Mouse (Mus musculus): ENCODE data around the gene Lrcol1.

The Lrcol1 gene

DNA sequence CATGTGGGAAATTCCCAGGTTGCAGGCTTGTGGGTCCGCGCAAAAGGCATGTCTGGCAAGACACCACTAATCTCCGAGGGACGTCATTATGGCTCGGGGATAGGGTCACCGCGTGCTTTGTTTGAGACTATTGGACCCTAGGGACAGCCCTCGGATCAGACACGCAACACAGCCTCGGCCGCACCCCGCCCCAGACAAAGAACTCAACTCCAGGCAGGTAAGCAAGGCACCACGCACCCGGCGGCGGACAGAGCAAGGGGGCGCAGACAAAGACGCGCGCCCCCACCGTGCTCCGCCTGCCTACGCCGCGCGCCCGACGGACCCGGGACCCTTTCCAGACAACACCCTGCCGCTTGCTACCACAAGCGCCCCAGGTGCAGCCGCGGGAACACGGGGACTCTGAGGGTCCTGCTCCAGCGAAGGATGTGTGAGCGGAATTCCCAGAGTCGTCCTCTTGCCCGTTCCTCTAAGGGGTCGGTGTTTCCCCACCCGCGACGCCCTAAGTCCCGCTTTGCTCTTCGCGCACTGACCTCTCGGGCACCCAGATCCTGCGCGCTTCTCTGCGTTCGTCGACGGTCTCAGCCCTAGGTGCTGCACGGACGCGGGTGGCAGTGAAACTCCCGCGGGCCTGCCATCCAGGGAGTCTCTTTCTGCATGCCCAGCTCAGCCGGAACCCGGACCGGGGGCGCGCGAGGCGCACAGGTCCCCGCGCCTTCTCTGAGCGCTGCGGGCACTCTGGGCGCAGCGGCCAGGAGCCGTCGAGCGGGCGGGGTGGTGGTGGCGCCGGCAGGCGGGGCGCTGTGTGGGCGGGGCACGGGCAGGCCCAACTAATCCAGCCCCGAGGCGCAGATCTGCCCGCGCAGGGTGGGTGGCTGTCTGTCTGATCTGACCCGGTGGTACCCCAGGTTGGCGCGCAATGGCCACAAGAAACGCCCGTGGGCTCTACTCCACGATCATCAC lies 42.1 kb downstream of the Lrcol1 start:
- no peak for DNase-seq (ENCODE audit: low read depth)

GRCm38 (mm10) chr5:110387332-110387731 lies 42.8 kb downstream of the Lrcol1 start:
- no peak for DNase-seq (ENCODE audit: low read depth)

GRCm38 (mm10) chr5:110390631-110391030 lies 46.1 kb downstream of the Lrcol1 start:
- DNase-seq (ENCODE audit: low read depth) = no peak

DNA sequence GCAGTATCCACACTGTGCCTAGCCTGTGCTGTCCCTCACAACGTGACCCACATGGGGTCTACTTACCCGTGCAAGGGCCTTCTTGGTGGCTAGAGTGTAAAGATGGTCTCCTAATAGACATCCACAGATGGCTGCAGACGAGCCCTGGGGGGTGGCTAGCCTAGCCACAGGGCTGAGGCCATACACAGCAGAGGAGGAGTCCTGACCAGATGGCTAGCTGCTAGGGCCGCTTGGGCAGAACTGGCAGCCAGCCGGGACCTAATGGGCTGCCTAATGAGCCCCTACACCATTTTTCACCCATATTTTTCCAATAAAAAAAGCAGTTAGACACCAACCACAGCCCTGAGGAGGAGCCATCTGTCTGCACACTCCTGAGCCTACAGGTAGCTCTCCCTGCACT lies 48.2 kb downstream of the Lrcol1 start:
- no peak for DNase-seq (ENCODE audit: low read depth)

DNA sequence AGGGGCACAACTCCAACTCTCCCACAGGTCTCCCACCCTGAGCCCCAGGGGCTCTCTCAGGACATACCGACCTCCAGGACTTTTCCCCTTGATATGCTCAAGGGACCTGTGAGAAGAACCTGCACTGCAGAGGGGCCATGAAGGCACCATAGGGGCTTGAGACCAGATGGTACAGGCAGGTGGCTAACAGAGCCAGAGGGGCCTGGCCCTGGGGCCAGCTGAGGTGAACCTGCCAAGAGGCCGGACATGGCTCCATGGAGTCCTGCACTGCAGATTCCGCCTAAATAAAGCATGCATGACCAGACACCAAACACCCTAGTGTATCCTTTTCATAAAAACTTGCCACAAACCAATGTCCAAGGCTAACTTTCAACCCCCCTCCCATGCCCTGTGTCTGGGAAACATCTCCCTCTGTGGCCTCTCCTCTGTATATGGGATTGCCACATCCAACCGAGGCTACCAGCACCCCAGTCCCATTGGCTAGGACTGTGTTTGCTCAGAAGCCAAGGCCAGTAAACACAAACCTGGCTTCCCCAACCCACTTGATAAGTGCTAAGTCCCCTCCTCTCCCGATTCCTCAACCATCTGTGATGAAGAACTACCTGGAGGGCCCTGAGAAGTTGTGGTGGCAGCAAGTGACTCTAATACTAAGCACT lies 50.6 kb downstream of the Lrcol1 start:
- DNase-seq (ENCODE audit: low read depth) = no peak

GRCm38 (mm10) chr5:110401101-110401500 lies 56.6 kb downstream of the Lrcol1 start:
- no peak for DNase-seq (ENCODE audit: low read depth)

DNA sequence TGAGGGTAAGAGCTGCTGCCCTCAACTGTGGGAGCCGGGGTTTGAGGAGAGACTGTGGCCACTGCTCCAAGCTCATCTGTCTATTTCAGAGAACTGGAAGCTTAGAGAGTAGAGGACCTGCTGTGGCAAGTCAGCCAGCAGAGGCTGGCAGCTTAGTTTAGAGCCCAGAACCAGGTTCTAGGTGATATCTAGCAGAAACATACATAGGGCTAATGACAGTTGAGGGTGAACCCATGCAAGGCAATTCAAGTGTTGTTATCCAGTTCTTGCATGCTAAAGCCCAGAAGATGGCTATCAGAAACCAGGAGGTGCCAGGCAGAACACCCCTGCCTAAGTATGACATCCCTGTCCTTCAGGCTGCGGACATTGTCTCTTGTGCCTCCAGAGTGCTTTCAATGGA lies 58.0 kb downstream of the Lrcol1 start:
- DNase-seq (ENCODE audit: low read depth) = no peak

- DNase-seq (ENCODE audit: low read depth) = no peak
These were observed 59.4 kb downstream of the Lrcol1 start for GRCm38 (mm10) chr5:110403931-110404330.
